Mouse (Mus musculus) forebrain, embryonic 11.5 days (tissue): Measurements from ENCODE around the gene Cobl. TPM values are rescaled to one million over a fixed set of nuclear protein-coding genes. Genes with fewer than 3 reads are reported as not detected.

Source experiments
- ATAC-seq: fragments of 200-750 bp; cut with Nextera tagmentation; replicated peaks from 2 replicates; pipeline ENCODE4 v1.8.0; 2017; ENCODE audit warnings: moderate TSS enrichment; ENCODE audit not compliant: low FRiP score
- DNase-seq: peaks from one replicate; pipeline ENCODE4 v3.0.0-alpha.2; 2017; ENCODE audit warnings: low spot score
- H3K27ac ChIP-seq: fragments of 300-500 bp; sonication (generic); 2 replicates; pipeline ENCODE4 v1.5.1; 2014; ENCODE audit warnings: low read depth, low read length
- H3K27me3 ChIP-seq: fragments of 300-500 bp; sonication (generic); 2 replicates; pipeline ENCODE4 v1.6.1; 2014; ENCODE audit warnings: mild to moderate bottlenecking, low read length, mixed read lengths; ENCODE audit not compliant: control insufficient read depth, insufficient read depth
- H3K36me3 ChIP-seq: fragments of 300-500 bp; sonication (generic); 2 replicates; pipeline ENCODE4 v1.6.1; 2014; ENCODE audit warnings: mild to moderate bottlenecking, low read length, moderate library complexity, mixed read lengths; ENCODE audit not compliant: control insufficient read depth, insufficient read depth
- H3K4me1 ChIP-seq: fragments of 300-500 bp; sonication (generic); replicated peaks from 2 replicates; pipeline ENCODE4 v1.6.1; 2014; ENCODE audit warnings: low read length, mixed read lengths; ENCODE audit not compliant: control insufficient read depth, insufficient read depth
- H3K4me2 ChIP-seq: fragments of 300-500 bp; sonication (generic); 2 replicates; pipeline ENCODE4 v1.6.1; 2014; ENCODE audit warnings: low read depth, mild to moderate bottlenecking, low read length, moderate library complexity, mixed read lengths; ENCODE audit not compliant: severe bottlenecking
- H3K4me3 ChIP-seq: fragments of 300-500 bp; sonication (generic); 2 replicates; pipeline ENCODE4 v1.5.1; 2014; ENCODE audit warnings: low read depth, low read length
- H3K9ac ChIP-seq: fragments of 300-500 bp; sonication (generic); 2 replicates; pipeline ENCODE4 v1.6.1; 2014; ENCODE audit warnings: low read length
- H3K9me3 ChIP-seq: fragments of 300-500 bp; sonication (generic); 2 replicates; pipeline ENCODE4 v1.6.1; 2016; ENCODE audit warnings: low read length, mixed read lengths; ENCODE audit not compliant: control insufficient read depth
- WGBS: fragments of 180-500 bp; shearing (Covaris S2); extraction: QIAGEN DNeasy Blood & Tissue Kit; methylation state at CpG from one replicate; pipeline ENCODE4 v1.1.7; 2014; 5-methylcytosine and 5-hydroxymethylcytosine counted together
- polyA plus RNA-seq: library from polyadenylated mRNA; unstranded; fragments of >200 nt; fragmentation: Nextera tagmentation; extraction: Ambion mirVana; gene quantifications from 2 replicates; pipeline ENCODE4 v1.2.1, GENCODE M21; 2014

Cobl gene
- polyA plus RNA-seq, 1 experiment from 2014 or later: 3.0 TPM

DNA sequence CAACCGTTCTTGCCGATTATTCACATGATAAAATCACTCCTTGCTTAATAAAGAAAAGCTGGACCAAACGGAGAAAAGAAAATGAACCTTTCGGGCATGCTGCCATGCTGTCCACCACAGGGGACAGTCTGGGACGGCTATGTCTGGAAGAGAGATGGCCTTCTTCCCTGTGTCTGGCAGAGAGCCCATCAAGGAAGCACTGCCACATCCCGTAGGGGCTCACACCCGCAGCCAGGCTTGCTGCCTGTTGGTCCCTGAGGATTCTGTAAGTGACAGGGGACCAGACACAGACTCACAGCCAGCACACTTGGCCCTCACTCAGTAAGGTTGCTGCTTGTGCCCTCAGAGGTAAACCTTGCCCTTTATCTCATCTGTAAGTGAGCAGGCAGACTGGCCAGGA is 235.3 kb downstream of the Cobl start:
- H3K27ac ChIP-seq: no peak overlapping the region
- no peak overlapping the region for H3K4me3 ChIP-seq
- 84% methylated on average over 7 of the region's 7 CpGs for WGBS
- H3K27me3 ChIP-seq: no peaks in the 10 kb centered on the region
- H3K36me3 ChIP-seq: no peaks in the 10 kb centered on the region
- no peaks in the 10 kb centered on the region for H3K4me1 ChIP-seq
- no peak for DNase-seq
- H3K4me2 ChIP-seq: no peak overlapping the region
- no peak overlapping the region for H3K9ac ChIP-seq
- H3K9me3 ChIP-seq: no peaks in the 10 kb centered on the region
- ATAC-seq: no peak

DNA sequence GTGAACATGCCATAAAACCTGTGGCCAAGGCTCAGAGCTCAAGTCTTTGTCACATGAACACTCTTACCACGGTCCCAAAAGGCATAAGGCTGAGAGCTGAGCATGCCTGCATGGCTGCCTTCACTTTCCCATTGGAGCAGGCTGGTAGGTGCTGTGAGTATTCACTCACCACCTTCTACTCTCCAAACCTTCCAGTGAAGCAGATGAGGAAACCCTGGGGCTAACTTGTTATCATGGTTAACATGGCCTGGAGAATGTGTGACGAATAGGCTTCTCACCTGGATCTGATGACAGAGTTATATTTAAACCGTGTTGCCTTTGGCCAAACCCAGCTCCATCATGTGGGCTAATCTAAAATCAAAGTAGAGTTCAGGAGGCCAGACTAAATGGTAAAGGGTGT is 237.4 kb downstream of the Cobl start:
- Histone ChIP-seq H3K9me3 (no peaks in the 10 kb centered on the region), H3K9ac (no peak overlapping the region), H3K4me3 (no peak overlapping the region), H3K36me3 (no peaks in the 10 kb centered on the region), H3K27ac (no peak overlapping the region), H3K4me2 (no peak overlapping the region), H3K27me3 (no peaks in the 10 kb centered on the region), H3K4me1 (no peaks in the 10 kb centered on the region)
- ATAC-seq (no peak), DNase-seq (no peak)
- WGBS: 92% methylated on average over 3 of the region's 3 CpGs

DNA sequence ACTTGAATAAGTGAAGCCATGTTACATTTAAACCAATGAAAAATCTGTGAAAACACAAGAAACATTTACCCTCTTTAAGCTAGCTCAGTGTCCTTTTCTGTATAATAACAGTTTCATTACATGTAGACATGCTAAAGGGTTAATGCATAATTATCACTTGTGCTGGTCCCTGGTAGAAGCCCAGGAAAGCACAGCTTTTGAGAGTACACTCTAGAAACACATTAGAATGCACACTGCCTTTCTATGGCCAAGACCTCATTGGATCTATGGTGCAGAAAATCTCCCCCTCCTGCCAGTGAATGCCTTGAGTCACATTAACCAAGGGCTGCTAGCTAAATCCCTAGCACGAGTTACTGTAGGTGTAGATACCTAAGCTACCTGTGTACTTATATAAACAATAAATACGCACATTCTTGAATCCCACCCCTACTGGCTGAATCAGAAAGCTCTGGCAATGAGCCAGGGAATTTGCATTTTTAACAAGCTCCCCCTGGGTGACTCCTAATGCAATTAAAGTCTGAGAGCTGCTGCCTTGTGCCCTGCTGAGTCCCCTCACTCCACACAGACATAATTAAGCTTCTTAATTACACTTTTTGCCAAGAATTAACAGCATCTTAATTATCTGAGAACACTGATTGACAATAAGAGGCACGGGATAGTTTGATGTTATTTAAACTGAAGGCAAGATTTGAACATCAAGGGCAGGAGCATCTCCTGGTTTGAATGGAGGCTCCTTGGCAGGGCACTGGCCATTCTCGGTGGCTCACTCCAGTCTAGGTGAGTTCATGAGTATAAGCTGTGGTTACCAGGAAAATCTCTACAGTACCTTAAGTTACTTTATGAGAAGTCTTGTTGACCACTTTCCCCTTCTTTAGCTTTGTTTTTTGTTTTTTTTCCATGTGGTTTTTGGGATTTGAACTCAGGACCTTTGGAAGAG is 244.9 kb downstream of the Cobl start:
- Histone ChIP-seq H3K9me3 (no peaks in the 10 kb centered on the region), H3K4me2 (no peak overlapping the region), H3K36me3 (no peaks in the 10 kb centered on the region), H3K4me1 (peaks cover 3% of the 10 kb centered on the region; the same call in 1 of the 2 replicates), H3K9ac (no peak overlapping the region), H3K4me3 (no peak overlapping the region), H3K27me3 (no peaks in the 10 kb centered on the region), H3K27ac (no peak overlapping the region)
- WGBS: 26% methylated on average over 4 of the region's 4 CpGs
- ATAC-seq (peak; percentile 86), DNase-seq (no peak)

DNA sequence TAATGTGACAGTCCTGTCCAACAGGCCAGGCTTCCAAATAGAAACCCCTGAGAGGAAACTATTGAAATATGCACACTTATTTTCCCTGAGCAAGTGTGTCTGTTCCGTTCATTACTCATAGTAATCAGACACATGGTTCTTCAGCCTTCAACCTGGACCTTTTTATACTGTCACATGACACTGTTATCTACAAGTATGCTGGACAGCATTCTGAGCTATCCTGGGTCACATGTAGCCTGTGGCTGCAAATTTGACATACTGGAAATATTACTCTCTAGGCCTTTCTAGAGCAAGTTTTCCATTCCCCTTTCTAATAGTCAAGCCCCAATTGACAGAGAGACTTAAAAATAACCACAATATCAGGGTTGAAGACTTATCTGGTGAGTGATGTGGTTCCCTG is 247.9 kb downstream of the Cobl start:
- Histone ChIP-seq H3K9ac (no peak overlapping the region), H3K4me3 (no peak overlapping the region), H3K36me3 (no peaks in the 10 kb centered on the region), H3K27me3 (no peaks in the 10 kb centered on the region), H3K4me2 (no peak overlapping the region), H3K9me3 (no peaks in the 10 kb centered on the region), H3K27ac (no peak overlapping the region), H3K4me1 (peaks cover 3% of the 10 kb centered on the region; the same call in 1 of the 2 replicates)
- ATAC-seq (no peak), DNase-seq (no peak)
- 83% methylated on average over 1 of the region's 1 CpGs for WGBS

DNA sequence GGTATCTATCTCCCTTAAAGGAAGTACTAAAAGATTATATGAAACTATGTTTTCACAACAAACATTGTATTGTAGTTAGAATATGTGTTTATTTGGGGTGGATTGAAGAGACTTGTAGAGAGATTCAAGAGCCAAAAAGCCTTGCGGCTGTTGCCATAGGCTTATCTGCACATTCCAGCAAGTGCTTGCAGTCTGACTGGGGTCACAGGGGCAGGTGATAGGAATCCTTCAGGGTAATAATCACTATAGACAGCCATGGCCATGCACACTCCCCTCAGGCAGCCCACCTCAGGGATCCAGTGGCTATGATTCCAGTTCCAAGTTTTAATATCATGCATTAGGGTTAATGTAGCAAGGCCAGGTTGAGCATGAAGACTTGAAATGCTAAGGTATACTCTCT is 249.2 kb downstream of the Cobl start:
- Histone ChIP-seq H3K4me3 (no peak overlapping the region), H3K4me1 (peaks cover 3% of the 10 kb centered on the region; the same call in 1 of the 2 replicates), H3K9ac (no peak overlapping the region), H3K27ac (no peak overlapping the region), H3K36me3 (no peaks in the 10 kb centered on the region), H3K4me2 (no peak overlapping the region), H3K9me3 (no peaks in the 10 kb centered on the region), H3K27me3 (no peaks in the 10 kb centered on the region)
- WGBS: 93% methylated on average over 1 of the region's 1 CpGs
- DNase-seq (no peak), ATAC-seq (no peak)

DNA sequence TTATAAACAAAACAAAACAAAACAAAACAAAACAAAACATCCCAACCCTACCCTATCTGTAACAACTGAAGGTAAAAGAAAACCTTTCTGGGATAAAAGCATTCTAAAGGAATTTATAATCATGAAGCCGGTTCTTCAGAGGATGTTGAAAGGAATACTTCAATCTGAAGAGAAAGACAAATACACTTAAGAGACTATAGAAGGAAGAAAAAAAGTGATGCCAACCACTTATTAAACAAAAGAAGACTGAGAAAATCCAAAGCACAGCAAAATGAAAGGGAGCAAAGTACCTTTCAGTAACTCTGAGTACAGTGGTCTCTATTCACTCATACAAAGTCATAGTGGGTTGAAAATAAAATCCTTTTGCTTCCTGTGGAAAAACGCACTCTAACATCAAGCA is 256.2 kb downstream of the Cobl start:
- DNase-seq (no peak), ATAC-seq (no peak)

DNA sequence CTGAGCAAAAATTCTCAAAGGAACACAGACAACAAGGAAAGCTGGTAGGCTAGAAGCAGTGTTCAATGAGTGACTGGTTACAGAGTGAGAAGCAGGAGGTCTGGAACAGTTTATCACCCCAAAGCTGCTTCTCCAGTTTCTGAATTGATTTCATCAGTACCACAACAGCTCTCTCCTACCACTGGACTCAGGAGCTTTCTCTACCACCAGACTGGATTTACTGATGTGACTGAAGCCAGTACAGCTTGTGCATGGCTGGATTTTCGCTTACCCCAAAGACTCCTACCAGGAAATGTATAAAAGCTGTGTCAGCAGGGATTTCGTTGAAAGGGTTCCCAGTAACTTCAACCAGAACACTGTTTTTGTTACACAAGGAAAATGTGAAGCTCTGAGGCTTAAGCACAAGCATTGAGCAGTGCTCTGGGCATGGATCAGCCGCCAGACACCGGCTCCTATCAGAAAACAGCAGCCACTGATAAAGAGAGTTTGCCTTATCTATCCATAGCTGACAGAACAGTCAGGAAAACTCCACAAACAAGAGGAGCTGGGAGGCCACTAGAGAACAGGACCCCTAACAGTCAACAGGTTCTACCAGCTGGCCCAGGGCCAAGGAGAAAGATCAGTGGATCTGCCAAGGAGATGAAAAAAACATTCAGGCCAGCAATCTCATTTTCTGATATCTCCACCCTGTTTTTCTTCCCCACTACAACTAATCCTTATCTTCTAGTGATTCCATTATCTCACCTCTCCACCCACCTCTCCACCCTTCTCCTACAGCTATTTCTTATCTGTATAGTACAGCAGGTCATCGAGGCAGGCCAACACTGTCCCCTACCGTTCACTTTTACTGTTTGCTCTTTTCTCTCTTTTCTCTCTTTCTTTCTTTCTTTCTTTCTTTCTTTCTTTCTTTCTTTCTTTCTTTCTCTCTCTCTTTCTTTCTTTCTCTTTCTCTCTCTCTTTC is 259.3 kb downstream of the Cobl start:
- Histone ChIP-seq H3K4me1 (no peaks in the 10 kb centered on the region), H3K4me3 (no peak overlapping the region), H3K27me3 (no peaks in the 10 kb centered on the region), H3K9ac (no peak overlapping the region), H3K36me3 (no peaks in the 10 kb centered on the region), H3K27ac (no peak overlapping the region), H3K9me3 (no peaks in the 10 kb centered on the region), H3K4me2 (no peak overlapping the region)
- 68% methylated on average over 6 of the region's 6 CpGs for WGBS
- no peak for DNase-seq
- ATAC-seq: no peak

More for the DNA sequence above, 256.2 kb downstream of the Cobl start:
- Histone ChIP-seq H3K9me3 (no peaks in the 10 kb centered on the region), H3K36me3 (no peaks in the 10 kb centered on the region), H3K4me1 (no peaks in the 10 kb centered on the region), H3K9ac (no peak overlapping the region), H3K4me2 (no peak overlapping the region), H3K27me3 (no peaks in the 10 kb centered on the region), H3K27ac (no peak overlapping the region), H3K4me3 (no peak overlapping the region)
- 82% methylated on average over 2 of the region's 2 CpGs for WGBS

DNA sequence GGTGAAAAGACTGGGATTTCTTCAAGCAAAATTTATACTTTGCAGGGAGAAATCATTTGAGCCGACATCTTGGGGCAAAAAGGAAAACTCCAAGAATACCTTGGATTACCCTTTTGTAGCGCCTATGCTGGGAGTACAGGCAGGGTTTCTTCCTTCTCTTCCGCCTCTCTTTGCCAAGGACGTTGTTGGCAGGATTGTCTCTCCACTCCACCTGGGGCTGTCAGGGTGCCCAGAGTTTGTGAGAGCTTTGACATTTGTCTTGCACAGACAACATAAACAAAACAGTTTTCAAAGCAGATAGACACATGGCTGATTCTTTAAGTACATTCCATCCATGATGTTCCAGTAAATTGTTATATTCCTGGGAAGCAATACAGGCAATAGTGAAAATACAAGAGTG is 265.3 kb downstream of the Cobl start:
- no peak overlapping the region for H3K4me2 ChIP-seq
- ATAC-seq (no peak), DNase-seq (no peak)
- H3K4me3 ChIP-seq: no peak overlapping the region
- H3K27ac ChIP-seq: no peak overlapping the region
- H3K9ac ChIP-seq: no peak overlapping the region
- WGBS: 93% methylated on average over 4 of the region's 4 CpGs
- H3K27me3 ChIP-seq: no peaks in the 10 kb centered on the region
- H3K9me3 ChIP-seq: no peaks in the 10 kb centered on the region
- no peaks in the 10 kb centered on the region for H3K4me1 ChIP-seq
- no peaks in the 10 kb centered on the region for H3K36me3 ChIP-seq
